Mouse (Mus musculus) left cerebral cortex, adult 9 months (tissue): ENCODE data around the gene Snap23.

Source experiments
- DNase-seq, 2 experiments: peaks; one replicate each; pipeline ENCODE4 v3.0.0; 2022; ENCODE audit warnings: low spot score in 2 of 2

Gene Snap23

DNA sequence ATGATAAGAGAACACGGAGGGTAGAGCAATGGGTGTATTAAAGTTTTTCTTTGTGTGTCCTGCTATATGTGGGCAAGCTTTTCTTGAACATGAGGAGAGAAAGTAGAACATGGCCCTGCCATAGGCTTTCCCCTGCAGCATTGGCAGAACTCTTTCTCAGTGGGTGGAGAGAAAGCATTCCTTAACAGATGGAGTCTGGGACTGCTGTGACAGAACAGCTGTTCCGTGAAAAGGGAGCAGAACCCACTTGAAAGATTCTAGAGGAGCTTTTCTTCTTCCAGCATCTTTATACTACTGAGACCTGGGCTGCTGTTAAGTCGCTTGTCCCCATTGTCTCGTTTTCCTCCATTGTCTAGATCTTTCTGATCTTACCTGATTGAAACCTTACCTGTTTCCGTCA lies 22.3 kb downstream of the Snap23 start:
- peak in 1 of 2 experiments; percentile 85 for DNase-seq

DNA sequence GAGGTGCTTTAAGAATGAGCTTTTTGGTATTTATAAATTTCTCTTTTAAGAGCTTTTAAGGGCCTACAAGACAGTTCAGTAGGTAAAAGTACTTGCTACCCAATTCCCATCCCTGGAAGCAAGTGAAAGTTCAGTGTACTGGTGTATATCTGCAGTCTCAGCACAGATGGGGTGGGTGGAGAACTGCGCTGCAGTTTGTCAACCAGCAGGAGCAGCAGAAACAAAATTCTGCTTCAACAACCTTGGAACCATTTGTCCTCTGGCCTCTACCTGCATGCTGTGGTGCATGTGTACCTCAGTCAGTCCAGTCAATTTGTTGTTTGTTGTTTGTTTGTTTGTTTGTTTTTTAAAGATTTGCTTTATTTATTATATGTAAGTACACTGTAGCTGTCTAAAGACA lies 24.8 kb downstream of the Snap23 start:
- DNase-seq = no peak

DNA sequence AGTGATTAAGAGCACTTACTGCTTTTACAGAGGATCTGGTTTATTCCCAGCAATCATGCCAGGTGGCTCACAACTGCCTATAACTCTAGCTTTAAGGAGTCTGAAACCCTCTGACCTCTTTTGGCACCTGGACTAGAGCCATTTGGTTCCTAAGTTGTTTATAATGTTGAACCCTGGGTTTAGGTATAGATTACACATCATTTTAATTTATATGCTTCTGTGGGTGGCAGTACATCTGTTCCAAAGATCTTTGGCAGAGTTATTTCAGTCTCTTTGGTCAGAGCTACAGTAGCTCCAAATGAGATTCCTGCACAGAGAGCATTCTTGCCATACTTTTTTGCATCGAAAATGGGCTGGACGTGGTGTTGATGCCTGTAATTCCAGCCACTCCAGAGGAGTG lies 30.3 kb downstream of the Snap23 start:
- peak in 1 of 2 experiments; percentile 39 for DNase-seq

DNA sequence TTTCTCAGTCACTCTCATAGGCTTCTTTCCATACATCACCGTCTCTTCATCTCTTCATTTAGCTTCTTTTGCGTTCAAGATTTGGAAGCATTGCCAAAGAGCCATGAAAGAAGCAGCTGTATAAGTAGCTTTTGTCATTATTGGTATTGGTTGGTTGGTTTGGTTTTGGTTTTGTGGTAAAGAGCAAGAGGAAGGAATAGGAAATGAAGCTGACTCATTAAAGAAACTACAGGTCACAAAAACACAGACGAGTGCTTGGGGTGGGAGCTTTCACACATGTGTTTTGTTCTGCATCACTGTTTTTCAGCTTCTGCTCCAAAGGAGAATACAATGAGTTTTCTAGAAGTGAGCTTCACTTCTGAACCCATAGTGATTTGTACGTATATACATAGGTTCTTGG lies 32.0 kb downstream of the Snap23 start:
- DNase-seq = no peak

DNA sequence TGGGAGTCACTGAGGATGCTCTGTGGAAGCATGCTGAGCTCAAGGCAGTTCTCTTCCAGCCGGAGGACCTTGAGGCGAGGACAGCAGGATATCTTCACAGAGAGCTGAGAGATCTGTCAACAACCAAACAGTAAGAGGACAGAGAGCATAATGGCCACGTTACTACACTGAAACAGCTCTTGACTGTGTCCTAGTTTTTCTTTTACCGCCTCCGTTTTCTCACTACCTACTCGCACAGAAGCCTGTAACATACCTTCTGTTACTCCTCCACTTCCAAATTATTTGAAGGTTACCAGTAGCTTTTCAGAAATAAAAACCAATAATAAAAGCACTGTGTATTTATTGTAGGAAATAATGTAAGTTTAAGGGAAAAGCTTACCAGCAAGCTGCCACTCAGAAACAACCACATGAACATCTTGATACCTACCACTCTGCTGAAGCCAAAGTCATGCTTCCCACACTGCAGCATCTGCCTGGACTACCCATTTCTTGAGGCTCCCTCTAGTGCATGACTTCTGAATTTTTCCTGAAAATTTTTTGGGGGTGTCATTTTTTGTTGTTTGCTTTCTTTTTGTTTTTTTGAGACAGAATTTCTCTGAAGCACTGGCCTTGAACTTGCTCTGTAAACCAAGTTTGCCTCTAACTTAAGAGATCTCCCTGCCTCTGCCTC lies 38.7 kb downstream of the Snap23 start:
- peak in 1 of 2 experiments; percentile 57 for DNase-seq

DNA sequence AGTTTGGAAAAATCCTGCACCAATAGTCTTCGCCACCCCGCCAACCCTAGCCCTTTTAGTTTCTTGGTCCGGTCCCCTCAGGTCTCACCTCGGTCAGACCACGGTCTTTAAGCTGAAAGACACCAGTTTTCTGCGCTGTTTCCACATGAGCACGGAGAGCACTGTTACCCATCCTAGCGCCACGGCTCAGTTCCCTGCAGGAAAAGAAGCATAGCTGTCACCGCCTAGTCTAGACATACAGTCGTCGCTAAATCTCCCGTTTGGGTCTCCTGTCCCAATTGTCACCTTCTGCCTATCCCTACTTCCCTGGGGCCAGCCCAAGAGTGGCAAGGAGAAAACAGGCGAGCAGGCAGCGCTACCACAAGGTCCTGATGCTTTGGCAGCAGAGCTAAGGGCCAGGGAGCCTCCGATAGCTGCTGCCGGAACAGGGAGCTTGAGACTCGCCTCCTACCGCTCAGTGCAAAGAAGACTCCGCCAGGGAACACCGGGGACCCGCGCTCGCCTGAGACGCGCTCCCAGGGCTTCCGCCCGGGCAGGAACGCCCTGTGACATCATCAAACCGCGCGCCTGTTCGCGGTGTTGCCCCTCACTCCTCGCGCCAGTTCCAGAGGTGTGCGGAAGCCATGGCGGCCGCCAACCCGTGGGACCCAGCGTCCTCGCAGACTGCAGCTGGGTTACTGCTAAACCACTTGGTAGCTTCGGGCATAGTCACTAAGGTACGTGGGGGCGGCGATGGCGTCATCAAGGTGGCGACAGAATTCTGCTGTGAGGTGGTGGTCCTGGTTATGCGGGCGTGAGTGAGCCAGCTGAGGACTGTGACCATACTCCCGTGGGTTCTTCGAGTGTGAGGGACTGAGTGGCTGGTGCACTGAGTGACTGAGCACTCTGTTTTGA lies 41.6 kb downstream of the Snap23 start, which contains the start of the genes Haus2 and Lrrc57:
TSS of gene Haus2 (plus strand) at position 554 of the 894 bp plus-strand sequence.
TSS of gene Lrrc57 (minus strand) at position 691 of the 894 bp plus-strand sequence.
- peak; percentile 81 to 89 for DNase-seq

DNA sequence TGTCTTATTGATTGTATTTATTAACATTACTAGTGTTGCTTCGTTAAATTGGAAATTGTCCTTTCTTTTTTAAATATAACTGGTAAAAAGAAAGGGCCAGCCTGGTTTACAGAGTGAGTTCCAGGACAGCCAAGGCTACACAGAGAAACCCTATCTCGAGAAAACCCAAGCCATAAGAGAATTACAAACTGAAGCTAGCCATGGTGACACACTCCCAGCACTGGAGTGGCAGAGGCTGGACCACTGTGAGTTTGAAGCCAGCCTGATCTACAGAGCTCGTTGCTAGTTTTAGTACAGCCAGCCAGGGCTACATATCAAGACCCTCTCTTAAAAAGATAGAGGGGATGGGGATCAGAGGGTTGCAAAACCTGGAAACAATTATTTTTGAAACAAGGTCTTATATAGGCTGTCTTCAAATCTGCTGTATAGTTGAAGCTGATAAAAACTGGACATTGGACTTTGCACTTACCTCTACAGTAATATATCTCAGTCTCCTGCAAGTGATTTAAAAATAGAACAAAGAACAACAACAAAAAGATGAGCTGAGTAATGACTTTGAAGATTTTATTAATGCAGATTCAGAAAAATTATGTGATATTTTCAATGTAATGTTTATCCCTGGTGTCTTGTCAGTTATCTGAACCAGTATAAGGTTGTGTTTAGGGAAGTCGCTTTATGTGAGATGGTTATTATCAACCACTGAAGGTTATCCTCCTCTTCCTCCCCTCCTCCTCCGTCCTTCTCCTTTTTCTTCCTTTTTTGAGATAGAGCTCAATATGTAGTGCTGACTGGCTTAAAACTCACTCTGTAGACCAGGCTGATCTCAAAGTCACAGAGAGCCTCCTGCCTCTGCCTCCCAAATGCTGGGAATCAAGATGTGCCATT lies 49.0 kb downstream of the Snap23 start:
- DNase-seq = no peak

DNA sequence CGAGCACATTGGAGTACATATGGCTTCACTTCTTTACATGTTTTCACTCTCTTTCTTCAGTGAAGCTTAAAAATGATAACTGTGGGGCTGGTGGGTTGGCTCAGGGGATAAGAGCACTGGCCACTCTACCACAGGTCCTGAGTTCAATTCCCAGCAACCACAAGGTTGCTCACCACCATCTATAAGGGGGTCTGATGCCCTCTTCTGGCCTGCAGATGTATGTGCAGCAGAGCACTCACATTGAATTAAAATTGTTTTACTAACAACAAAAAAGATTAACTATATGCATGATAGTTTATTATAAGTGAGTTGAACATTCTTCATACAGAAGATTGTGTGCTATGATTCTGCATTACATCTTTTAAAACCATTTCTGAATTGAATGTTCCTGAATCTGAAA lies 52.1 kb downstream of the Snap23 start:
- no peak for DNase-seq

DNA sequence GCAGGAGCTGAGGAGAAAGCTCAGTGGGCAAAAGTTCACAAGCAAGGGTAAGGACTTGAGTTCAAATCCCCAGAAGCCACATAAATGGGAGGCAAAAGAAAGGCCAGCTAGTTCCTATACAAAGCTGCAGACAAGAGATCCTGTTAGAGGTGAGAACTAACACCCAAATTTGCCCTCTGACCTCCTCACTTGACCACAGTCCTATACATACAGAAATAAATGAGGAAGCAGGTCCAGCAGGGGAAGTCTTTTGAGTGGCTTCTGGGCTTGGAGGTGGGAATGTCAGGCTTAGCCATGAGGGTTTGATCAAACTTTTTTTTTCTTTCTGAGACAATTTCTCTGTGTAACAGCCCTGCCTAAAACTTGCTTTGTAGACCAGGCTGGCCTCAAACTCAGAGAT lies 55.4 kb downstream of the Snap23 start:
- DNase-seq = no peak

DNA sequence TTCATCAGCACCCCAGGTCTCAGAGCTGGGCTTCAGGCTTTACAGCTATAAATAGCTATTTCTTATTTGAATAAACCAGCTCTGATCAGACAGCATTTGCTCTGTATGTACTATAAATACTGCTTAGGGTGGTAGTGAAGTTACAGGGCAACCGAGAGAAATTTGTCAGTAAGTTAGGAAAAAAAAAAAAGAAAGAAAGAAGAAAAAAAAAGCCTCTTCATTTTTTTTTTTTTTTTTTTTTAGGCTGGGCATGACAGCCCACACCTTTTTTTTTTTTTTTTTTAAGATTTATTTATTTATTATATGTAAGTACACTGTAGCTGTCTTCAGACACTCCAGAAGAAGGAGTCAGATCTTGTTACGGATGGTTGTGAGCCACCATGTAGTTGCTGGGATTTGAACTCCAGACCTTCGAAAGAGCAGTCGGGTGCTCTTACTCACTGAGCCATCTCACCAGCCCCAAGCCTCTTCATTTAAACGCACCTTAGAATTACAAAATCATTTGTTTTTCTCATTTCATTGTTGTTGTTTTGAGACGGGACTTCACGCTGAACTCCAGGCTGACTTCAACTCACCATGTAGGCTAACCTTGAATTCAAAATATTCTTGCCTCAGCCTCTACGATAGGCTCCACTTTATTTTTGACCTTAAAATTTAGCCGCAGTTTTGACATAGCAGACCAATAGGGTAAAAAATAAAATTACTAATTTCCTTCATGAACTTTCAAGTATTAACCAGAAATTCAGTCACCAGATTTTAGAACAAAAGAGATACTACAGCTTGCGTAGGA lies 60.8 kb downstream of the Snap23 start:
- DNase-seq = no peak

DNA sequence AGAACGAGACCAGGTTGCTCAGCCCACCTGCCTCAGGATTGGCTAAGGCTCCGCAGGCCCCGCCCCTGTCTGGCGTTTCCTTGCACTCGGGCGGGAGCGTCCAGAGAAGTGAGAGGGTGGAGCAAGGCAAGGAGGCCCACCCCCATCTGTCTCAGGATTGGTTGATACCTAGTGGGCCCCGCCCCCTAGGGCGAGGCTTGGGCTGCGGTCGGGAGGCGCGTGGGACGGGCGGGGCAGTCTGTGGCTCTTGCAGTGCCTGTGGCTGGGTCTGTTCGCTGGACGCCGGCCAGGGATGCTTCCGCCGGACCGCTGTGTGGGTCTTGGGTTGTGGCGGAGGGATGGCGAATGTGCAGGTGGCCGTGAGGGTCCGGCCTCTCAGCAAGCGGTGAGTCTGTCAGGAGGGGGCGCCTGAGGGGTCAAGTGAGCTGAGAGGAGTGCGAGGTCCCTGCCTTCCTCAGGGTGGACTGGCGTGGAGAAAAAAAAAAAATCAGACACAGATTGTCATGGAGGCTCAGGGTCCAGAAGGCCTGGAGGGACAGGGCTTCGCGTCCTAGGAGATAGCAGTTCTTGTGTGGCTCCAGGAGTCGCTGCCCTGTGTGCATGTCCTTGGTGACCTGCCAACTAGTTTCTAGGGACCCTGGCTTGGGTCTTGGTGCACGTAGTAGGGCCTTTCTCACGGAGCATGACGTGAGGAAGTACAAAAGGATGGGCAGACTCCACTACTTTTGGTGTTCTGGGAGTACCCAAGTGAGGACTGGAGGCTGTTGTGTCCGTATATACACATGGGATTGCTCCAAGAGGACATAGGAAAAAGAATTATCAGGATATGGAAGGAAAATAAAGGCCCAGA lies 61.6 kb downstream of the Snap23 start, which contains the start of gene Stard9:
TSS of gene Stard9 (plus strand) at position 236 of the 850 bp plus-strand sequence.
- DNase-seq = peak; percentile 97 to 99

DNA sequence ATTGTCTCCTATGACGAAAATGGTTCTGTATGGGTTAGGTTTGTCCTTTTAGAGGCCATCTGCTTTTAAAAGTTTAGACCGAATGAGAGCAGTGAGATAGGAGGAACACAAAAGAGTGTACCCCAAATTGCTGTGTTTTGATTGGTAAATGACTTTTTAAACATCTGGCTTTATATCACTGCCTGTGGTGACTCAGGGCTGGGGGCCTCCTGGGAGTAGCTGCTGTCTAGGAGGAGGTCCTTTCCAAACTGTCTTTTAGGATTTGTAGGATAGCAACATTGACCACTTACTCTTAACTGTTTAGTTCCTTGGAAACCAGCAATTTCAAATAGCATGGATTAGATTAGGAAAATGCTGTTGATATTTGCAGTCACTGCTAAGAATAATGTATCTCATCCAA lies 62.8 kb downstream of the Snap23 start:
- no peak for DNase-seq

DNA sequence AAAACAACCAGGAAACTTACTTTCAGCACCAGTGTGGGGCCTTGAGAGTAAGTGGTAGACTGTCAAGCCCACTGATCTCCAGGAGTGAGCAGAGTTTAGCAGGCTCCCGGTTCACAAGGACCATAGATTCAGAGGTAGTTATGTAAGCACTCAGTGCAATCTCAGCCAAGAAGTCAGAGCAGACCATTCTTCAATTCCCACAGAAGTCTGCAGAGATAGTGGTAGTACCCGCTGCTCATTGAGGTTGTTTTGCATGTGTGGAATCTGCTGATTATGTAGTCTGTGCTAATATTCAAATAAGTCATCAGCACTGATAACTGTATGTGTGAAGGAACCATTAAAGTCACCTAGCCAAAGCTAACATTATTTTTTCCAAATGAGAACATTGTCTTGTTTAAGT lies 63.2 kb downstream of the Snap23 start:
- DNase-seq = no peak

DNA sequence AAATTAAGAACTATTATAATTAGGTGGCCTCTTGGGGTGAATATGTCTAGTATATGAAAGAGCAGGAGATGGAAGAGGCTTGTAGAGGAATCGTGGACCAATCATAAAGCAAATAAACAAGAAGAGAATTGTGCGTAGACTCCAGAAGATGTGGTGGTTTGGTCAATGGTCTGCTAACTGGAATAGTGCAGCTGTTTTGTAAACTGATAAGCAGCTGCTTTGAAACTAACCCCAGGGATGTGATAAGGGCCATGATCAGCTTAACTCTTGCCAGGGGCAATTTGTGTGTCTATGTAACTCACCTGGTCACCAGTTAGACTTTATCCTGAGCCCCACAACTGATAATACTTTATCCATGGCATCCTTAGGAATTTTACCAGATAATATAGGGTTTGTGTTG lies 64.0 kb downstream of the Snap23 start:
- no peak for DNase-seq

DNA sequence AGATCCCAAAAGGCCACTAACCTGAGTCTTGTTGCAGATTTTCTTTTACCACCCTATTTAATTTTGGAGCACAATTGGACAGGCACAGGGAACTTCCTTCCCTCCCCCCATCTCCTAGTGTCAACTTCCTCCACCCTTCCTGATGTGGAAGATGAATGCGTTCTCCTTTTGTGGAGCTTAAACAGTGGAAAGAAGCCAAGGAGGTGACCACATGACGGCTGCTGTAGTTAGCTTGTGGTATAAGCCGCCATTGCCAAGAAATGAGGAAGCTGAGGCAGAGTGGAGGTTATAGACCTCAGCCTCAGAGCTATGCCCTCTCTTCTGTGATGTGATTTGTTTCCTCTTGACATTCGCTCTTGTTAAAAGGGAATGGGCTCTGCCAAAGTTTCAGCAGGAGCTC lies 64.5 kb downstream of the Snap23 start:
- DNase-seq = no peak

DNA sequence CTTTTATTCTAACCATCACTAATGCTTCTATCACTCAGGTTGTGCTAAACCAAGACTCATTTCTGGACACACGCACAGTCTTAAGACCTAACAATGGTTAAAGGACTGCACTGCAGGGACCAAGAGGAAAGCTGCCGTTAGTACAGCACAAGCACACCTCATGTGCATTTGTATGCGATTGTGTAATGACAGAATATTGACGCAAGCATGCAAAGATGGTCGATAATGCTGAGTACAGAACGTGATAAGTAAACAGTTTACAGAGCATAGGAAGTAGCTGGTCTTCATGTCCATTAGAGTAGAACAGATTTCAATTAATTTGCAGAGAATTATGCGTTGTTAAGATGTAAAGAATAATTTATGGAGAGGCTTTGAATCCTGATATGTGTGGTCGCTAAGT lies 73.4 kb downstream of the Snap23 start:
- DNase-seq = no peak

DNA sequence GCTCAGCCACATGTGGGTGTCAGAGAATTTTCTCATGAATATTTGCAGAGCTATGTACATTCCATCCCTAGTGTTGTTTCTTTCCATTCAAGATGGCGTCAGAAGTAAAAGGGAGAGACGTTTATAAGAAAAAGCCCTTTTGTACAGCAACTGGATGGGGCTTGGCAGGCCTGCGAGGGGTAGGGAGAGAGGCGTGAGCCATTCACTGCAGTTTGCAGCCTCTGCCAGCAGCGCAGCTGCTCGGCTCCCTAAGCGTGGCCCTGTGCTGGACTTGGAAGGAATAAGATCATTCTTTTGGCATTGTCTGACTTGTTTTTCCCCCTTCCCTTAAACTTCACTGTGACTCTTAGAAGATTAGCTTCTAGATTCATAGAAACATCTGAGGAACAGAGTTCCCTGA lies 76.4 kb downstream of the Snap23 start:
- DNase-seq = no peak

DNA sequence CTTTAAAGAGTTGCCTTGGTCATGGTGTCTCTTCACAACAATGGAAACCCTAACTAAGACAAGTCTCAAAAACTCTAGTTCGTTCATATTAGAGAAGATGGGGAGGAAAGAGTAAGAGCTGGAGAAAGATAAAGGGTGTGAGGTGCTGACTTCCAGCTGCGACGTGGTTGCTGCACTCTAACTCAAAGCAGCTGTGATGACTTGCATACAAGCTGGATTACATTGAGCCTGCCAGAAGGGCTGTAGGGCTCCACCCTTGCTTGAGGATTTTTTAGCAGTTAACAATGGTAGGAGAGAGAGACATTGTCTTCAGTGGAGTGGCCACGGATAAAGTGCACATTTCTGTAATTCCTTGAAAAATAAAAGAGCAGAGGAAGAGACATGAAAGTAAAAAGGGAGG lies 79.3 kb downstream of the Snap23 start:
- no peak for DNase-seq
